Comparison of ENCODE assay signal across 8 mouse cellular contexts in the genomic region with DNA sequence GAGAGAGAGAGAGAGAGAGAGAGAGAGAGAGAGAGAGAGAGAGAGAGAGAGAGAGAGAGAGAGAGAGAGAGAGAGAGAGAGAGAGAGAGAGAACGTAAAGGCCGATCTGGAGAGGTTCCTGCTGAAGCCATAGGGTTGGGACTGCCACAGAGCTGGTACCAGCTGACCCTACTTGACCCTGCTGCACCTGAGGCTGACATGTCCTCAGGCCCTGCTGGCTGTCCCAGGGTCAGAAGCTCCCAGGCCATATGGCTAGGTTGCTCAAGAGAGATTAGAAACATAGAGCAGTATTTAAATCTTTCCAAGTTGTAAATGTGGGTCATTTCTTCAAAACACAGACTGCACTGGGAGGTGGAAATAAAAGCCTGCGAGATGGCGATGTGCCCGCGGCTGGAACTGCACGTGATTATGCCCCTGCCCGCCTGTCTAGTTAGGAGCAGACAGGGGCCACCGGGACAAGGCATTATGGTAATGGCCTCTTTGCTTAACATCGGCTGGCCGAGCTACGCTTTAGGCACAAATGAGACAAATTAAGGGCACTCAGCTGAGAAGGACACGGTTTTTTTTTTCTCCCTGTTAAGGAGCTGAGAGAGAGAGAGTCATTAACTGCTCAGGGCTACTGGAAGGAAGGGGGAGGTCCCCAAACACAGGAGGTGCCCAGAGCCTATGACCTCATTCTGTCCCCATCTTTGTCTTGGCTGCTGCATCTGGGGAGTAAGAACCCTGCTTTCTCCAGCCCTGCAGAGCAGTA.
DNase-seq lines count a peak whose midpoint lies in the region; ATAC-seq and TF ChIP-seq lines count a peak whose summit lies in the region.

No protein-coding gene starts in this region.

- H3K4me1 ChIP-seq in brown adipose tissue, adult 24 weeks (ENCODE audit: control insufficient read depth, insufficient read depth, insufficient read length, low read length): peaks cover 5% of the 10 kb centered on the region; the same call in 1 of the 2 replicates
- H3K4me1 ChIP-seq in hindbrain, postnatal 0 days (ENCODE audit: insufficient read depth, low read length): peaks cover 12% of the 10 kb centered on the region

- H3K9me3 ChIP-seq in hindbrain, postnatal 0 days (ENCODE audit: low read length): no peaks in the 10 kb centered on the region

- TF ChIP-seq CTCF in hindbrain, postnatal 0 days (IDR thresholded peaks at IDR 0.05; ENCODE audit: low read depth): no peak

- H3K27ac ChIP-seq in brown adipose tissue, adult 24 weeks (replicated peaks; ENCODE audit: low read depth, low read length): peak overlapping the region; percentile 18
- no peak overlapping the region for H3K27ac ChIP-seq in hindbrain, postnatal 0 days

- H3K4me3 ChIP-seq in brown adipose tissue, adult 24 weeks (ENCODE audit: insufficient read depth, low read depth, low read length): no peak overlapping the region
- no peak overlapping the region for H3K4me3 ChIP-seq in hindbrain, postnatal 0 days (ENCODE audit: low read length)

- 19% methylated on average over 13 of the region's 13 CpGs for WGBS in hindbrain, postnatal 0 days

- H3K9ac ChIP-seq in hindbrain, postnatal 0 days (replicated peaks; ENCODE audit: low read length): no peak overlapping the region

- H3K27me3 ChIP-seq in hindbrain, postnatal 0 days (ENCODE audit: insufficient read depth, low read length): no peaks in the 10 kb centered on the region

- H3K36me3 ChIP-seq in hindbrain, postnatal 0 days (ENCODE audit: insufficient read depth, low read length): no peaks in the 10 kb centered on the region

- ATAC-seq in hindbrain, postnatal 0 days: peak; percentile 69
- no peak for ATAC-seq in erythroid progenitor cell, adult 5-6 weeks (replicated peaks; ENCODE audit: low FRiP score, poor library complexity, severe bottlenecking)

- peak; percentile 51 for DNase-seq in 416B (ENCODE audit: low read depth)
- DNase-seq in hindbrain, postnatal 0 days (ENCODE audit: low spot score): peak; percentile 78
- peak; percentile 9 to 50 for DNase-seq in left cerebral cortex, adult 8-10 months (ENCODE audit: low spot score in 2 of 2)
- DNase-seq in right cerebral cortex, adult 18-20 months: peak; percentile 37
- DNase-seq in adrenal gland, adult 18-20 months (ENCODE audit: low spot score in 2 of 2): no peak
- DNase-seq in gastrocnemius, postnatal 25 days: no peak

- no peak overlapping the region for H3K4me2 ChIP-seq in hindbrain, postnatal 0 days (ENCODE audit: low read depth, low read length)

Comparison
In these comparisons a context has a peak if more than half of its experiments do, and no peak if none do; other contexts are left out.
1. DNase-seq: peak in 416B (single experiment), hindbrain, postnatal 0 days (single experiment), left cerebral cortex, adult 8-10 months (2 of 2) and right cerebral cortex, adult 18-20 months (single experiment); none in adrenal gland, adult 18-20 months (0 of 2) and gastrocnemius, postnatal 25 days (single experiment).